Mouse (Mus musculus) monocyte, adult 2 months (primary cell): ENCODE results near the gene Gaa.
"Not testable (repeated sequence)": the region's sequence is repeated elsewhere in the genome, so short reads cannot be mapped to it uniquely, and the experiment has no call there.

Experiments used
- DNase-seq, 2 experiments: peaks; one replicate each; pipeline ENCODE4 v3.0.0; 2022; ENCODE audit warnings: low spot score in 2 of 2, low read depth in 1 of 2

Gaa gene

DNA sequence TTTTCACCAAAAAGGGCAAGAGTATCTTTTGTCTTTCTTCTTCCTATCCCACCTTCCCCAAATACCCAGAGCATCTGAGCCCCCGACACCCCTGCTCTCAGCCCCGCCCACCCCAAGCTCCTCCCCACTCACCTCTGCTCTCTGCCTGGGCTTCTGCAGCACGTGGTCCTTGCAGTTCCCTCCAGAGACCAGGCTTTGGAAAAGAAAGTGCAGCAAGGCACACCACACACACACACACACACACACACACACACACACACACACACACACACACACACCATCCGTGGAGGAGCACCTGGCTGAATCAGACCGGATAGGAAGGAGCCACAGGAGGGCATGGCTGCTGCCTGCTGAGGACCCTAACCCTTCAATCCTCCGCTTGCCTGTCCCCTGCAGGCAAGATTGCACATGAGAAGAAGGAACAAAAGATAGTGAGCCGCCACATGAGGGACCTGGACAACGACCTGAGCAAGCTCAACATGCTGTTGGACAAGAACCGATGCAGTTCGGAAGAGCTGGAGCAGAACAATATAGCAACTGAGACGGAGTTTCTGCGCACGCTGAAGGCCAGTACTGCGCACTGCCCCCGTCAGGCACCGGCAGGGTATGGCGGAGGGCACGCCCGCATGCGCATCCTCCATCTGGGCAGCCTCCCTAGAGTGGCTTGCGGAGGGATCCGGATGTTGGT lies 14.7 kb upstream of the Gaa start:
- DNase-seq, result no peak

DNA sequence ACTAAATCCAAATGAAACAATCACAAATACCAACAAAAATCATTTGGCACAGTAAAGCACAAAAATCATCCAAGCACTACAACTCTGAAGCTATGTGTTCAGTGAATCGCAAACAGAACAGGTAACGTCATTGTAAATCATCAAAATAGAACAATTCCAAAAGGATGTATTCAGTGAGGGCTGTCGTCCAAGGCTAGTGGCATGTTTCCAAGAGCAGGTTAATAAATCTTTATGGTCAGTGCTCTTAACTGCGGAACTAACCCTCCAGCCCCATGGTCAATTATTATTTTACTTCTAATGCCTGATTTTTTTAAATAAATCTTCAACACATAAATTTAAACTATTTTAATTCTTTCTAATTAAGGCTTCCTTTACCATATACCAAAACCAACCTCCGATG lies 11.1 kb upstream of the Gaa start:
- DNase-seq, result not testable (repeated sequence)

DNA sequence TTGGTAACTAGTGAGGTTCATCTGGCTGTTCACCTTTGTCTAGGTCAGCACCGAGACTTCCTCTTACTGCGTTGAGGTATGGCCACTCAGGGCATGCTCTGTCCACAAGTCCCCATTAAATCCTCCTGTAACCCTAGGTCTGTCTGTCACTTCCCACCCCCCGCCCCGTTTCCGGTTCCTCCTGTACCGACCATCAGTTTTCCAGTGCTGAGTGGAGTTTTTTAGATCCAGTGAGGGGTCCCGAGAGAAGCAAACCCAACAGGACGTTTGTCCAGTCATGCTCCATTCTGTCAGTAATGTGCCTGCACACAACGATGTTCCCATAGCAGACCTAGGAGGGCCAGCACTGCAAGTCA lies 9.5 kb upstream of the Gaa start:
- no peak for DNase-seq

DNA sequence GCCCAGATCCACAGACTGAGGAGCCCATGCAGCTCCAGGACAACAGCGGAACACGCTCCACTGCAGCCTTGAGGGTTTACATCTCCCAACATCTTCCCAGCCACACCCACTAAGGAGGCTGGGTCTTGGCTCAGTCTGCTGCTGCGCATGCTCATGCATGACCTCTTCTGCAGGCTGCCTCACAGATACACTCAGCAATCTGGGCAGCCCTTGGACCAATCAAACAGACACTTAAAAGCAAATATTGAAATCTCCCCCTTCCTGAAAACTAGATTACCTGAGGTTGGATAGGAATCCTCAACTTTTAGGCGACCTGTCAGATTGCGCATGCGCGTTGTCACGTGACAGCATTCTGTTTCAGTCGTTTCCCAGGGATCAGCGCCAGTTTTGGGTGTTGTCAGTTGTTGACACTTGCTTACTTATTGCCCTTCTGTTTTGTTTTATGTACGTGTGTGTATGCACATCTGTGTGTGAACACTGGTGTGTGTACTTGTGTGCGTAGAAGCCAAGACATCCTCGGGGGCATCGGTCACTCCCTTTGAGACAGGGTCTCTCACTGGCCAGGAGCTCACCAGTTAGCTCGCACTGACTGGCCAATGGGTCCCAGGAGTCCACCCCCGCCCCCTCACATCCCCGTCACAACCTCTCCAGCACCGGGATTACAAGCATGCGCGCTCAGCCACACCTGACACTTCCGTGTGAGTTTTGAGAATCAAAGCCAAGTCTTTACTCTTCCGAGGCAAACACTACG lies 8.9 kb upstream of the Gaa start:
- peak in 1 of 2 experiments; percentile 53 for DNase-seq

- no peak for DNase-seq
These were observed 7.7 kb upstream of the Gaa start for GRCm38 (mm10) chr11:119259977-119260376.

GRCm38 (mm10) chr11:119264413-119264812 lies 3.3 kb upstream of the Gaa start:
- DNase-seq, result no peak

DNA sequence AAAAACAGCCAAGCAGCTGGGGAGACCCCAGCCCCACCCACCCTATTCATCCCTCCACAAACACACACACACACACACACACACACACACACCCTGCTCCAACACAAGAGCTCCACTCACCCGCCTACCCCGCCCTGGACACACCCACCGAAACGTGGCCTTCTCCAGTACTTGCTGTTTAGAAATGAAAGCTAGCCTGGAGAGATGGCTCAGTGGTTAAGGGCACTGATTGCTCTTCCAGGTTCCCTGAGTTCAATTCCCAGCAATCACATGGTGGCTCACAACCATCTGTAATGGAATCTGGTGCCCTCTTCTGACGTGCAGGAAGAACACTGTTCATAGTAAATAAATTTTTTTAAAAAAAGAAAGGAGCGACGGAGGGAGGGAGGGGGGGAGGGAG lies 1.9 kb upstream of the Gaa start:
- DNase-seq, result no peak

- no peak for DNase-seq
These were observed 429 bp upstream of the Gaa start for GRCm38 (mm10) chr11:119267241-119267674.

DNA sequence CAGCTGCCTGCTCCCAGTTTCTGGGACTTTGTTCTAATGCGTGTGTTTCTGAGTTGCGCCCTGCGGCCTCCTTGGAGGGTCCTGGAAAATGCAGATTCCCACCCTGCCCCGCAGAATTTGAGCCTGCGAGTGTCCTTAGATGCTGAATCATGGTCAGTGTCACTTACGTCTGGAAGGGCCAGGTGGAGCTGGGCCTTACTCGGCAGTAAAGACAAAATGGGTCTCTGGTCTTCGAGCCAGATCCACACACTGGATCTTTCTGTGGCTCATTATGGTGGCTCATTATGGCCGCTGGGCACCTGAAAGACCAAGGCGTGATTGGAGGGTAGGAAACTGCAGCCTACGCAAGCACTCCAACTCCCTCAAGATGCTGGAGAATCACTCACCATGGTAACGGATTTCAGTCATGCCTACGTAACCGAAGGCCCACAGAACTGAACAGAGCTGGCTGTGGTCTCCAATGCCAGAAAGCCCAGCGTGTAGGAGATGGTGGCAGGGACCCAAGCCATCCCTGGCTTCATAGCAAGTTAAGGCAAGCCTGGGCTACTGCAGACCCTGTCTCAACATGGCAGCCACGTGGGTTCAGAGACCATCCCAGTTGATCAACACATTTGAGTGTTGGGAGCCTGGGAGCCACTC lies 989 bp downstream of the Gaa start:
- DNase-seq, result no peak

DNA sequence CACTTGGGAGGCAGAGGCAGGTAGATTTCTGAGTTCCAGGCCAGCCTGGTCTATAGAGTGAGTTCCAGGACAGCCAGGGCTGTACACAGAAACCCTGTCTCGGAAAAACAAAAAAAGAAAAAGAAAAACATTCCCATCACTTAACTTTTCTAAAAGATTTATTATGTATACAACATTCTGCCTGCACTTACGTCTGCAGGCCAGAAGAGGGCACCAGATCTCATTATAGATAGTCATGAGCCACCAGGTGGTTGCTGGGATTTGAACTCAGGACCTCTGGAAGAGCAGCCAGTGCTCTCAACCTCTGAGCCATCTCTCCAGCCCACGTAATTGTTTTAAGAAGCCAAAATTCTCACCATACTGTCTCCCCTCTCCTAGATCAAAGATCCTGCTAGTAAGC lies 4.8 kb downstream of the Gaa start:
- not testable (repeated sequence) for DNase-seq

- DNase-seq, result no peak
These were observed 5.7 kb downstream of the Gaa start for GRCm38 (mm10) chr11:119273186-119273930.

DNA sequence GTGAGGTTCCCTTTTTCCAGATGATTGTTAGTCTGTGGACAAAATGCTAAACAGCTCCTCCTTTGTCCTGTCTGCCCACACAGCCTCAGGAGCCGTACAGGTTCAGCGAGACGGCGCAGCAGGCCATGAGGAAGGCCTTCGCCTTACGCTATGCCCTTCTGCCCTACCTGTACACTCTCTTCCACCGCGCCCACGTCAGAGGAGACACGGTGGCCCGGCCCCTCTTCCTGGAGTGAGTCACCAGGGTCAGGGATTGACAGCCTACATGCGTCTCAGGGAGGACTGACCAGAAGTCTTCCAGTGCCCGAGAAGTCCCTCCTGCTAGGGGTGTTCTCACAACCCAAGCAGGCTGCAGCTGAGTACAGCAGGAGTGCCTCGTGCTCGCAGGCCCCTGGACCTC lies 13.3 kb downstream of the Gaa start:
- DNase-seq, result no peak

GRCm38 (mm10) chr11:119285791-119286527 lies 18.3 kb downstream of the Gaa start:
- no peak for DNase-seq

DNA sequence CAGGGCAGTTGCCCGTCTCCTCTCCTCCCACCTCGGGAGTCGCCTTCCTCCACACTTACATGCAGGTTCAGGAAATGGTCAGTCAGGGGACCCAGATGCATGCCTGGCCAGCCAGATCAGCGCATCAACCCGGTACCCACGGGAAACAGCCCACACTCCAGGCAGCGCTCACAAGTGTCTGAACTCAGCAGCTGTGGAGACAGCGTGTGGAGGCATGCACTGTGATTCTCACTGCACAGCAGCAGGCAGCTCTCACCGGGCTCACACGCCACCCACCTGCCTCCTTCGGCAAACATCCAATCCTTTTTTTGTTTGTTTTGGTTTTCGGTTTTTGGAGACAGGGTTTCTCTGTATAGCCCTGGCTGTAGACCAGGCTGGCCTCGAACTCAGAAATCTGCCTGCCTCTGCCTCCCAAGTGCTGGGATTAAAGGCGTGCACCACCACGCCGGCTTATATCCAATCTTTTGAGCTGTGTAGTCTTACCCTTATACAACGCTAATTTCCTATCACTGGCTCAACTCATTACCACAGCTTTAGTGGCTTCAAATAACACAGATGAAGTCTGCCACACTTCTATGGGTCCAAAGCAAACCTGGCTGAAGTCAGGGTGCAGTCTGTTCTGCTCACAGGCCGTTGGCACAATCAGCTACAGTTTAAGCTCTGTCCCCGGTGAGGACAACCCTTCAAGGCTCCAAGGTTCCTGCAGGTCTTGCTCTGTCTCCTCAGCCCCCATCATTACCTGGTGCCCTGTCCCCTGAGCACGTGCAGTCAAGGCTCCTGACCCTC lies 19.7 kb downstream of the Gaa start:
- DNase-seq, result no peak

- not testable (repeated sequence) for DNase-seq
These were observed 25.2 kb downstream of the Gaa start for GRCm38 (mm10) chr11:119292861-119293260.

- DNase-seq, result no peak
These were observed 30.3 kb downstream of the Gaa start for GRCm38 (mm10) chr11:119297996-119298395.

- DNase-seq, result no peak
These were observed 31.2 kb downstream of the Gaa start for GRCm38 (mm10) chr11:119298917-119299316.

DNA sequence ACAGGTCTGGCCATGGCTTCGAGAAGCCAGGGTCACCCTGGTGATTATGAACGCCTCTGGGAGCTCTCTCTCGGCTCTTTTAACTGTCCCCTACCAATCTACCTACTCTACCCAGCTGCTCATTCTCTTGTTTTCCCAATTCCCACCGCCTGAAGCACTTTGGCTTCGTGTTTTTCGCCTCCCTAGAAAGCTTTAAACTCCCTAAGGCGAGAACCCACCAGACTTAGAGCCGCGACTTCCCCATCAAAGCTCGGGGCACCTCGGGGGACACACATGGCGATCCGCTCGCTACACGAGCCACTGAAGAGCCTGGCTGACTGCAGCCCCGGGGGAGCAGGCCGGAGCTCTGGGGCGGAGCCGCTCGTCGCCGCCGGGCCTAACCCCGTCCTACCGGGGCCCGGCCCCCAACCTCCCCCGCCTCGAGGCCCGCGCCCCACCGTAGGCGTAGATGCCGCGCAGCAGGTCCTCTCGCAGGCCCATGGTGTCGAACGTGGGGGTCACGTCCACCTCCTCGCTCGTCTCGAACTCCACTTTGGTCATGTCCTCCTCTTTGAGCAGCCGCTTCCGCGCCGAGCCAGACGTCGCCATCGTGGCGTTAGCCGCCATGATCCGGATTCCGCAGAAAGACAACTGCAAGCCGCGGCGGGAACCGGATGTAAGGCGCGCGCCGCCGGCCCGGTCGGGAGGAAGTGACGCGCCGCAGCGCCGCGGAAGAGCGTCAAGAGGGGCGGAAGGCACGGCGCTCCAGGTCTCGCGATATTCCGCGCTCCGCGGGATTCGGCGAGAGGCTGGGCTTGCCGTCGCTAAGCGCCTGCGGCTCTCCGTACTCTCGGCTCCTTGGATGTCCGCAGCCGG lies 31.9 kb downstream of the Gaa start, which contains the start of gene Eif4a3:
Gene Eif4a3 (minus strand): TSS at position 699 of the 855 bp plus-strand sequence.
- DNase-seq, result peak; percentile 81 to 94
